Mouse (Mus musculus): ENCODE data around the gene Myh1.

Myh1 gene

DNA sequence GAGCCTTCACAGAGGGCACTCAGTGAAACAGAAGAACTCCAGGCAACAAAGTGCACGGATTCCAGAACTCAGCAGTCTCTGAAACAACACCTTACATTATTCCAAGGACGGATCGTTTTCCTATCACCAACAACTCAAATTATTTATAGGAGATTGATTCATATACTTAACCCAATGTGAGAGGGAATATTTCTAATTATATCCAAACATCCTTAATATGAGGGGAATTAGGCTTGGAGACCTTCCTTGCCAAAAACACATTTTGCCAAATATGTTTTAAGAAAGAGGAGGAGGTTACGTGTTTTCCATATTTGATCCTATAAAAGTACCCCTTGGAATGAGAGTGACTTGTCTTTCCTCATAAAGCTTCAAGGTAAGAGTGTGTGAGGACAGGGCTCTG, at the start of gene Myh1:
Myh1 (plus strand) TSS at position 301 of the 400 bp plus-strand sequence.
- DNase-seq (ENCODE audit: low read depth, low spot score) = no peak

DNA sequence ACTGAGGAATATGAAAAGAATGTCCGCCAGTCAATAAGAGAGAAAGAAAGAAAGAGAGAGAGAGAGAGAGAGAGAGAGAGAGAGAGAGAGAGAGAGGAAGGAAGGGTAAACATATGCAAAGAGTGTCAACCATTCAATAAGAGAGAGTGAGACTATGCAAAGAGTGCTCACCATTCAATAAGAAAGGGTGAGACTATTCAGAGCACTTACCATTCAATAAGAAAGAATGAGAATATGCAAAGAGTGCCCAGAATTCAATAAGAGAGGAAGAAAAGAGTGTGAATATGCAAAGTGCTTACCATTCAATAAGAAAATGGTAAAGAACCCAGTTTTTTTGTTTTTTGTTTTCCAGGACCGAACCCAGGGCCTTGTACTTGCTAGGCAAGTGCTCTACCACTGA, 49.6 kb upstream of the Myh1 start:
- DNase-seq (ENCODE audit: low read depth, low spot score) = no peak

GRCm38 (mm10) chr11:67151159-67151558, 48.7 kb upstream of the Myh1 start:
- DNase-seq (ENCODE audit: low read depth, low spot score) = no peak

GRCm38 (mm10) chr11:67151651-67152630, 47.9 kb upstream of the Myh1 start:
- DNase-seq (ENCODE audit: low read depth, low spot score) = no peak

GRCm38 (mm10) chr11:67153123-67153522, 46.7 kb upstream of the Myh1 start:
- peak; percentile 82 for DNase-seq (ENCODE audit: low read depth, low spot score)

GRCm38 (mm10) chr11:67153843-67154242, 46.0 kb upstream of the Myh1 start:
- DNase-seq (ENCODE audit: low read depth, low spot score) = no peak

- DNase-seq (ENCODE audit: low read depth, low spot score) = no peak
These were observed 44.2 kb upstream of the Myh1 start for GRCm38 (mm10) chr11:67155650-67156049.

DNA sequence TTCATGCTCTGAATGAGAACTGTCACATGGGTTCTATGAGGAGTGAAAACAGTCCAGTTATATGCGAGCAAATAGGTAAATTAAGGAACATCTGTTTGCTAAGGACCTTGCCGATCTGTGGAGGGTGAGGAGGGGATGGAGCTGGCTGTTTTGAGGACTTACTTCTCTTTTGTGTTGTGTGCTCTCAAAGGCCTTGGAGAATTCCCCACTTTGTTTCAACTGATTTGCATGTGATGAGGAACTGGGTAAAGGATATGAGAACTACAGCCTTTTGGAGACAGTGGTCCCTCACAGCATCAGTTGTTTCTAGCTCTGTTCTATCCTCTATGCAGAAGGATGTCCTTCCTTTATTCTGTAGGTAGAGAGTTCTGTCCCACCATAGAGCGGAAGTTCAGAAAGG, 39.7 kb upstream of the Myh1 start:
- no peak for DNase-seq (ENCODE audit: low read depth, low spot score)

GRCm38 (mm10) chr11:67163701-67164100, 36.2 kb upstream of the Myh1 start:
- peak; percentile 75 for DNase-seq (ENCODE audit: low read depth, low spot score)

DNA sequence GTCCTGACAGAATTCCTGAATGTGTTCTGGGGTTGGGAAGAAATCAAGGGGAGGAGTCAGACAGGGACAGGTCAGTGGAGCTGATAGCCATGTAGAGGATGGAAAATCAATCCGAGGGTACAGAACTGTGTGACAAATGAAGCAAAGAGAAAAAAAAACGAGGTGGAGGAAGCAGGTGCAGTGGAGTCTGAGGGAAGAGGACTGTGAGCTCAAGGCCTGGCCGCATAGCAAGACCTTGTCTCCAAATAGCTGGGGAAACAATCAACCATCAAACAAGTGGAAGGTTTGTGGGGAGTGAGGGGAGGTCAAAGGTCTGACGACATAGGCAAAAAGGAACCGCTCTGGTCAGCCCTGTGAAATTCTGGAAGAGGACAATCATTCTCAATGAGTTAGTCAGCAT, 35.0 kb upstream of the Myh1 start:
- no peak for DNase-seq (ENCODE audit: low read depth, low spot score)

DNA sequence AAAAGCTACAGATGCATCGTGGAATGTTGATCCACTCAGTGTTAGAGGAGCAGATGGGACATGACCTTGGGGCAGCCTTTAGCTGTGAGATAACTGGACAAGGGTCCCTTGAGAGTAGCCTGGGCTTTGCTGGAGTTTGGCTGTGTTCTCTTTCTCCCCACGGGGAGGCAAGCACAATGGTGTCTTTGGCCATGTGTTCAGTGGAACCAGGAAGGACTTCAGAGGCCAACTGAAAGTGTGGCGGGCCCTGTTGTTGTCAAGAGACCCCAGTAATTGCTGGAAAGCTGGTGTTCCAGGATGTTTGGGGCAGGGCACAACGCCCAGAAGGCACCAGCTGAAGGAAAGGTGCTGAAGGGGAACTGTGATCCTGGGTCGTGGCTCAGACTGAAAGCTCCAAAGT, 30.6 kb upstream of the Myh1 start:
- no peak for DNase-seq (ENCODE audit: low read depth, low spot score)

DNA sequence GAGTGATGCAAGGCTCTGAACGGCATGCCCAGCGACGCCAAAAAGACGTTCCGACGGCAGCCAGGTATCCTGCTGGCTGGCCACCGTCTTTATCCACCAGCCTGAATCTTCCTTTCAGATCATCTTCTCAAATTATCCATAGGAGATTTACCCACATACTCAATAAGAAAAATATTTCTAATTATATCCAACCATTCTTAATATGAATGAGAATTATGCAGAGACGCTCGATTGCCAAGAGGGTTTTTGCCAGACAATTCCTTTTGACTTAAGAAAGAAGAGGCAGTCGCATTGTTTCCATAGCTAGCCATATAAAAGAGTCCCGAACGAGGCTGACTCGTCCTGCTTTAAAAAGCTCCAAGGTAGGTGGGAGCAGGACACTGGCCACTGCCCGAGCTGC, 29.1 kb upstream of the Myh1 start, which contains the start of gene Myh2:
Myh2 (plus strand) TSS at position 301 of the 400 bp plus-strand sequence.
- DNase-seq (ENCODE audit: low read depth, low spot score) = no peak

- DNase-seq (ENCODE audit: low read depth, low spot score) = no peak
These were observed 27.4 kb upstream of the Myh1 start for GRCm38 (mm10) chr11:67172439-67172838.

- no peak for DNase-seq (ENCODE audit: low read depth, low spot score)
These were observed 23.5 kb upstream of the Myh1 start for GRCm38 (mm10) chr11:67176376-67176775.

GRCm38 (mm10) chr11:67190316-67190715, 9.5 kb upstream of the Myh1 start:
- DNase-seq (ENCODE audit: low read depth, low spot score) = peak; percentile 63

DNA sequence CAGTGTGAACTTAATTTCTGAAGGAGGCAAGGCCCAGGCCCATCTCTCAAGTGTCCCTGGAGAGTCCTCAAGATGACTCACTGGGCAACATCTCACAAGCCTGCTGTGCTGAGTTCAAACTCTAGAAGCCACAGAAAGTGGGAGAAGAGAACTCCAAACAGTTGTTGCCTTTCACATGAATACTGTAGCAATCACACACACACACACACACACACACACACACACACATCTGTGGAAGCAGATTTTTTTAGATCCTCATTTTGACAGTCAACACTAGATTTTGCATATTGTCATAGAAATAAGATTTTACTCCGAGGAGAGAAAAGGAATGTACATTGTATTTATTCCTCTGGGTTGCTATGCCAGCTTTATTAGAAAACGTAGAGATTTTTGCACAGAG, 9.0 kb upstream of the Myh1 start:
- DNase-seq (ENCODE audit: low read depth, low spot score) = peak; percentile 23

DNA sequence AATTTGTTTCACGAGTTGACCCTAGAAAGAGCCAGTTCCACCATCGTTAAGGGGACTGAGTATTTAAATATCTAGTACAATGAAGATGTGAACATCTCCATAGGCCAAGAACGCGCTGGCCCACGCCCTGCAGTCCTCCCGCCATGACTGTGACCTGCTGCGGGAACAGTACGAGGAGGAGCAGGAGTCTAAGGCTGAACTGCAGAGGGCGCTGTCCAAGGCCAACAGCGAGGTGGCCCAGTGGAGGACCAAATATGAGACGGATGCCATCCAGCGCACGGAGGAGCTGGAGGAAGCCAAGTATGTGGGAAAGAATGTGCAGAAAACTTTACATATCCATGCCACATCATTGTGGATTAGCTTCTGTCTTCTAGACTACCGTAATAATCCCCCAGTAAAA, 8.4 kb upstream of the Myh1 start:
- no peak for DNase-seq (ENCODE audit: low read depth, low spot score)

GRCm38 (mm10) chr11:67199321-67199720, 531 bp upstream of the Myh1 start:
- DNase-seq (ENCODE audit: low read depth, low spot score) = no peak

- peak; percentile 65 for DNase-seq (ENCODE audit: low read depth, low spot score)
These were observed 4.9 kb downstream of the Myh1 start for GRCm38 (mm10) chr11:67204766-67205165.

- peak; percentile 69 for DNase-seq (ENCODE audit: low read depth, low spot score)
These were observed 22.0 kb downstream of the Myh1 start for GRCm38 (mm10) chr11:67221803-67222202.

- no peak for DNase-seq (ENCODE audit: low read depth, low spot score)
These were observed 24.6 kb downstream of the Myh1 start for GRCm38 (mm10) chr11:67224466-67224865.

GRCm38 (mm10) chr11:67228731-67229130, 28.9 kb downstream of the Myh1 start:
- DNase-seq (ENCODE audit: low read depth, low spot score) = peak; percentile 59

- DNase-seq (ENCODE audit: low read depth, low spot score) = peak; percentile 79
These were observed 29.3 kb downstream of the Myh1 start for GRCm38 (mm10) chr11:67229166-67229565.
